18 mouse cellular contexts compared by ENCODE assay signal in the genomic region with DNA sequence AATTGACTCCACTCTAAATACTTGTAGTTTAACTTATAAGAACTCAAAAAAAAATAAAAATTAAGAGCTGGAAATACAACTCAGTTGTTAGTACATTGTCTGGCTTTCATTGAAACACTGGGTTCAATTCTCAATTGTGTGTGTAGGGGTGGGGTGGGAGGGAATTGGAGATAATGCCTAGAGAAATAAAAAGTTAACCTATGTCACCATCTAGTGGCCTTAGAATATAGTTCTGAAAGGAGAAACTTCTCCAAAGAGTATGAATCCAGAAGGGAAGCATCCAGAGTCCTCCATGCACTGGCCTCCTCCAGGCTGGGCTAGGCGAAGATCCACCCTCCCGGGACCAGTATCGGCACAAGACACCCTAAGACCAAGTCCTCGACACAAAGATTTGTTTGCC. TPM values are rescaled to one million over a fixed set of nuclear protein-coding genes. Genes with fewer than 3 reads are reported as not detected.
DNase-seq lines count a peak whose midpoint lies in the region; ATAC-seq and TF ChIP-seq lines count a peak whose summit lies in the region.
"Had no signal": no experiment of that assay in that cellular context is flagged by ENCODE, and none has a peak within 500 bp of the region (broad histone marks: within the 10 kb centered on the region; RNA-seq: fewer than 3 reads in every experiment).

No protein-coding gene starts in this region.

- no peak overlapping the region for H3K9ac ChIP-seq in hindbrain, embryonic 14.5 days
- no peak overlapping the region for H3K9ac ChIP-seq in hindbrain, embryonic 12.5 days
- no peak overlapping the region for H3K9ac ChIP-seq in midbrain, postnatal 0 days (replicated peaks; ENCODE audit: low read length, poor library complexity, severe bottlenecking)
- no peak overlapping the region for H3K9ac ChIP-seq in midbrain, embryonic 13.5 days (replicated peaks)
- H3K9ac ChIP-seq: neural tube, embryonic 13.5 days had no signal

- H3K27me3 ChIP-seq in hindbrain, embryonic 14.5 days (ENCODE audit: control insufficient read depth, insufficient read depth, low read length) = no peaks in the 10 kb centered on the region
- no peaks in the 10 kb centered on the region for H3K27me3 ChIP-seq in hindbrain, embryonic 12.5 days
- no peaks in the 10 kb centered on the region for H3K27me3 ChIP-seq in midbrain, postnatal 0 days (ENCODE audit: insufficient read depth, low read length)
- no peaks in the 10 kb centered on the region for H3K27me3 ChIP-seq in midbrain, embryonic 13.5 days
- H3K27me3 ChIP-seq: neural tube, embryonic 13.5 days had no signal

- peaks cover 3% of the 10 kb centered on the region for H3K4me1 ChIP-seq in hindbrain, embryonic 14.5 days (replicated peaks; ENCODE audit: control insufficient read depth, insufficient read depth, low read length)
- peaks cover 5% of the 10 kb centered on the region; the same call in 1 of the 2 replicates for H3K4me1 ChIP-seq in hindbrain, embryonic 12.5 days
- no peaks in the 10 kb centered on the region; the same call in 1 of the 2 replicates for H3K4me1 ChIP-seq in midbrain, postnatal 0 days (ENCODE audit: insufficient read depth, low read length)
- H3K4me1 ChIP-seq in midbrain, embryonic 13.5 days (replicated peaks) = peaks cover 8% of the 10 kb centered on the region

- H3K27ac ChIP-seq in hindbrain, embryonic 14.5 days = no peak overlapping the region
- no peak overlapping the region for H3K27ac ChIP-seq in hindbrain, embryonic 12.5 days
- H3K27ac ChIP-seq in midbrain, postnatal 0 days (ENCODE audit: low read depth, low read length) = no peak overlapping the region
- no peak overlapping the region for H3K27ac ChIP-seq in midbrain, embryonic 13.5 days
- H3K27ac ChIP-seq: midbrain, embryonic 10.5 days; neural tube, embryonic 13.5 days had no signal

- 68% methylated on average over 4 of the region's 4 CpGs for WGBS in hindbrain, embryonic 14.5 days
- 71% methylated on average over 4 of the region's 4 CpGs for WGBS in hindbrain, embryonic 12.5 days
- WGBS in midbrain, postnatal 0 days = 66% methylated on average over 4 of the region's 4 CpGs
- WGBS in midbrain, embryonic 13.5 days = 72% methylated on average over 4 of the region's 4 CpGs

- ATAC-seq in hindbrain, embryonic 14.5 days (ENCODE audit: low FRiP score) = no peak
- ATAC-seq in hindbrain, embryonic 12.5 days (ENCODE audit: low FRiP score) = no peak
- ATAC-seq in midbrain, postnatal 0 days (ENCODE audit: low FRiP score) = no peak
- ATAC-seq in midbrain, embryonic 13.5 days = no peak
- ATAC-seq: intestine, embryonic 16.5 days had no signal

- no peak overlapping the region for H3K4me2 ChIP-seq in hindbrain, embryonic 14.5 days (replicated peaks)
- no peak overlapping the region for H3K4me2 ChIP-seq in hindbrain, embryonic 12.5 days (replicated peaks)
- H3K4me2 ChIP-seq in midbrain, postnatal 0 days (ENCODE audit: low read depth, low read length, poor library complexity, severe bottlenecking) = no peak overlapping the region
- H3K4me2 ChIP-seq in midbrain, embryonic 13.5 days (replicated peaks) = no peak overlapping the region
- H3K4me2 ChIP-seq: neural tube, embryonic 13.5 days had no signal

- peak; percentile 62 for TF ChIP-seq CTCF in midbrain, postnatal 0 days (IDR thresholded peaks at IDR 0.05)
- TF ChIP-seq CTCF in brain, embryonic 14.5 days (IDR thresholded peaks at IDR 0.05; ENCODE audit: borderline replicate concordance, extremely low read depth, insufficient read depth, insufficient read length) = no peak

- no peak for TF ChIP-seq POLR2A in brain, embryonic 14.5 days (IDR thresholded peaks at IDR 0.05; ENCODE audit: borderline replicate concordance, extremely low read depth, insufficient read depth, insufficient read length, poor library complexity, severe bottlenecking)

- no peaks in the 10 kb centered on the region for H3K36me3 ChIP-seq in hindbrain, embryonic 14.5 days (replicated peaks; ENCODE audit: control insufficient read depth, insufficient read depth)
- no peaks in the 10 kb centered on the region for H3K36me3 ChIP-seq in hindbrain, embryonic 12.5 days
- H3K36me3 ChIP-seq in midbrain, postnatal 0 days (ENCODE audit: insufficient read depth, low read length) = no peaks in the 10 kb centered on the region
- peaks cover 3% of the 10 kb centered on the region; the same call in 1 of the 2 replicates for H3K36me3 ChIP-seq in midbrain, embryonic 13.5 days

- H3K4me3 ChIP-seq in hindbrain, embryonic 14.5 days (replicated peaks; ENCODE audit: low read length) = no peak overlapping the region
- no peak overlapping the region for H3K4me3 ChIP-seq in hindbrain, embryonic 12.5 days
- H3K4me3 ChIP-seq in midbrain, postnatal 0 days (ENCODE audit: low read depth, low read length) = no peak overlapping the region
- H3K4me3 ChIP-seq in midbrain, embryonic 13.5 days (replicated peaks) = no peak overlapping the region
- H3K4me3 ChIP-seq: midbrain, embryonic 10.5 days; neural tube, embryonic 13.5 days had no signal

- no peaks in the 10 kb centered on the region for H3K9me3 ChIP-seq in hindbrain, embryonic 14.5 days (ENCODE audit: control insufficient read depth, low read length)
- no peaks in the 10 kb centered on the region for H3K9me3 ChIP-seq in hindbrain, embryonic 12.5 days (replicated peaks)
- no peaks in the 10 kb centered on the region for H3K9me3 ChIP-seq in midbrain, postnatal 0 days (ENCODE audit: low read length)
- H3K9me3 ChIP-seq in midbrain, embryonic 13.5 days = no peaks in the 10 kb centered on the region
- H3K9me3 ChIP-seq: midbrain, embryonic 10.5 days; neural tube, embryonic 13.5 days had no signal

- DNase-seq in hindbrain, embryonic 14.5 days (ENCODE audit: low spot score) = peak; percentile 69
- peak; percentile 79 for DNase-seq in midbrain, postnatal 0 days (ENCODE audit: low spot score)
- DNase-seq in brain, embryonic 14.5 days (ENCODE audit: low read depth) = peak; percentile 53
- no peak for DNase-seq in adrenal gland, adult 18-20 months (ENCODE audit: low spot score in 2 of 2)
- no peak for DNase-seq in adrenal gland, adult (ENCODE audit: inconsistent age in 2 of 2, low spot score in 1 of 2)
- DNase-seq: adrenal gland, adult 8-10 months; gastrocnemius, postnatal 14 days; left cerebral cortex, postnatal 4 days; thymus, postnatal 4 days had no signal

RNA-seq across cellular contexts. Expression of gene Nipsnap3b, which starts 2.5 kb away (rescaled TPM):
- 199 and 202 TPM in 2 replicates for polyA plus RNA-seq in hindbrain, embryonic 14.5 days (2014; fragmentation: Nextera tagmentation; extraction: Ambion mirVana)
- polyA plus RNA-seq in hindbrain, embryonic 12.5 days (2016; fragmentation: Nextera tagmentation; extraction: Ambion mirVana) = 120 and 122 TPM in 2 replicates
- 110 and 128 TPM in 2 replicates for total RNA-seq in midbrain, postnatal 0 days (2014; rRNA removed)
- 180 and 182 TPM in 2 replicates for polyA plus RNA-seq in midbrain, postnatal 0 days (2015; fragmentation: Nextera tagmentation; extraction: Ambion mirVana)
- polyA plus RNA-seq in midbrain, embryonic 13.5 days (2015; fragmentation: Nextera tagmentation; extraction: Ambion mirVana) = 146 and 160 TPM in 2 replicates
- 76.3 and 76.9 TPM in 2 replicates for polyA plus RNA-seq in brain, embryonic 14.5 days (2012; rRNA removed)
- total RNA-seq in adrenal gland, adult 18-20 months (2021) = 10 to 100 TPM; 24.0 to 43.3 TPM

RNA-seq across cellular contexts. Expression of gene Nipsnap3a, which starts 20.1 kb away (rescaled TPM):
- not detected in 2 replicates for polyA plus RNA-seq in hindbrain, embryonic 14.5 days (2014; fragmentation: Nextera tagmentation; extraction: Ambion mirVana)
- not detected in 2 replicates for polyA plus RNA-seq in hindbrain, embryonic 12.5 days (2016; fragmentation: Nextera tagmentation; extraction: Ambion mirVana)
- total RNA-seq in midbrain, postnatal 0 days (2014; rRNA removed) = not detected in 2 replicates
- polyA plus RNA-seq in midbrain, postnatal 0 days (2015; fragmentation: Nextera tagmentation; extraction: Ambion mirVana) = not detected in 2 replicates
- not detected in 2 replicates for polyA plus RNA-seq in midbrain, embryonic 13.5 days (2015; fragmentation: Nextera tagmentation; extraction: Ambion mirVana)
- polyA plus RNA-seq in brain, embryonic 14.5 days (2012; rRNA removed) = not detected in 2 replicates
- not detected for total RNA-seq in adrenal gland, adult 18-20 months (2021)
- total RNA-seq: adrenal gland, adult 8-10 months; common myeloid progenitor, adult 5-6 weeks; gastrocnemius, postnatal 14 days; left cerebral cortex, postnatal 4 days had no signal
- polyA plus RNA-seq: heart, embryonic 16.5 days; intestine, embryonic 16.5 days; large intestine, adult 2 months; lung, embryonic 16.5 days; midbrain, embryonic 10.5 days; neural tube, embryonic 13.5 days had no signal

RNA-seq across cellular contexts. Expression of gene Olfr270, which starts 44.8 kb away (rescaled TPM):
- polyA plus RNA-seq in hindbrain, embryonic 14.5 days (2014; fragmentation: Nextera tagmentation; extraction: Ambion mirVana) = not detected in 2 replicates
- polyA plus RNA-seq in hindbrain, embryonic 12.5 days (2016; fragmentation: Nextera tagmentation; extraction: Ambion mirVana) = not detected in 2 replicates
- total RNA-seq in midbrain, postnatal 0 days (2014; rRNA removed) = not detected in 2 replicates
- polyA plus RNA-seq in midbrain, postnatal 0 days (2015; fragmentation: Nextera tagmentation; extraction: Ambion mirVana) = not detected in 2 replicates
- polyA plus RNA-seq in midbrain, embryonic 13.5 days (2015; fragmentation: Nextera tagmentation; extraction: Ambion mirVana) = not detected in 2 replicates
- polyA plus RNA-seq in brain, embryonic 14.5 days (2012; rRNA removed) = not detected in 2 replicates
- total RNA-seq in adrenal gland, adult 18-20 months (2021) = not detected
- total RNA-seq: adrenal gland, adult 8-10 months; common myeloid progenitor, adult 5-6 weeks; gastrocnemius, postnatal 14 days; left cerebral cortex, postnatal 4 days had no signal
- polyA plus RNA-seq: heart, embryonic 16.5 days; intestine, embryonic 16.5 days; large intestine, adult 2 months; lung, embryonic 16.5 days; midbrain, embryonic 10.5 days; neural tube, embryonic 13.5 days had no signal

Comparison
In these comparisons a context has a peak if more than half of its experiments do, and no peak if none do; other contexts are left out.
1. DNase-seq: peak in hindbrain, embryonic 14.5 days (single experiment), midbrain, postnatal 0 days (single experiment) and brain, embryonic 14.5 days (single experiment); none in adrenal gland, adult 18-20 months (0 of 2) and adrenal gland, adult (0 of 2).